In the genomic region with DNA sequence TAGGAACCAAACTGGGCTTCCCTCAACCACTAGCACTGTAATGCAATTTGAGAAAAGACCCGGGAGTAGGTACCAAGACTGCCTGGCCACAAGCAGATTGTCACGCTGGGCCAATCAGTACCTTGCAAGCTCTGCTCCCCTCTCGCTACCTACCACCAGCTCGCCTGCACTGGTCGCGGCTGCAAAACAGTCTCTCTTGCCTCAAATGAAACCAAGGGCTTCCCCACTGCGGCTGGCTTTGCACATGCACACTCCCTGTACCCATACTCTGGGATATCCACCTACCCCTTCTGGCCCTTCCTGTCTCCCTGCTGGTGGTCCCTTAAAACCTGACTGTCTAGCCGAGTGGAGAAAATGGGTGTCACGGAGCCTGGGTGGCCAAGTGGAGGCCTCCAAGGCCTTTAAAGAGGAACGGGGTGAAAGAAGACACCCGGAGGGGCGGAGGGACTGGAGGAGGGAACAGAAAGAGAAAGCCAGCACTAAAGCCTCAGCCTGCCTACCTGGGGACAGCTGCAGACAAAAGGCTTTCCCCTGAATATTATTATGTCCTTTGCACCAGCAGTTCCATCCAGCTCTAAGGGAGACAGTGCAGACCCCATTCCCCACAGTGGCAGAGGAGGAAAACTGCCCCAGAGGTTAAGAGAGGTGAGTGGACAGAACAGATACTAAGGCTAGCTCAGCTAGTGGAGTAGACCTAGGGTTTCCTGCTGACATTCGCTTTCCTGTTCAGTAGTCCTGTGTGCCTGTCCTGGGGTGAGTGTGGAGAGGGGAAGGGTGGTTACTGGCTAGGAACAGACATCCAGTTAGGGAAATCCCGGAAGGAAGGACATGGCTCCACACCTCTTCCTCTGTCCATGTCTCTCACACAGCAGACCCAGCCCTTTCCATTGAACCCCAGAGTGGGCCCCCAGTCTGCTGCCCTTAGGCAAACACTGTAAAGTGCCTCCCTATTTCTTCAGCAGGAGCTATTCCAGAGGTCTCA, we compare ENCODE assay signal across 10 mouse cellular contexts. TPM values are rescaled to one million over a fixed set of nuclear protein-coding genes. Genes with fewer than 3 reads are reported as not detected.
DNase-seq lines count a peak whose midpoint lies in the region; ATAC-seq and TF ChIP-seq lines count a peak whose summit lies in the region.
"Had no signal": no experiment of that assay in that cellular context is flagged by ENCODE, and none has a peak within 500 bp of the region (broad histone marks: within the 10 kb centered on the region; RNA-seq: fewer than 3 reads in every experiment).

No protein-coding gene starts in this region.

- 0 out of 2 replicates have a peak overlapping the region, but pooled peaks have one; percentile 9 for H3K27ac ChIP-seq in kidney, embryonic 15.5 days
- H3K27ac ChIP-seq in kidney, adult 2 months (ENCODE audit: insufficient read depth, low read depth, low read length): no peak overlapping the region

- peak; percentile 19 for DNase-seq in embryo, embryonic 9.5 days (ENCODE audit: extremely low spot score)
- no peak for DNase-seq in embryo, embryonic 11 days
- DNase-seq in kidney, adult 2 months: no peak
- peak; percentile 26 for DNase-seq in thymus, postnatal 25 days
- no peak for DNase-seq in thymus, postnatal 10 days (ENCODE audit: low spot score in 2 of 2)
- no peak for DNase-seq in layer of hippocampus, adult 11-12 months (ENCODE audit: low spot score)
- DNase-seq in ovary, adult 18-20 months (ENCODE audit: low spot score): no peak
- DNase-seq: cerebellum, adult 9-11 months had no signal

- H3K4me1 ChIP-seq in kidney, embryonic 15.5 days: peaks cover 72% of the 10 kb centered on the region
- peaks cover 7% of the 10 kb centered on the region; the same call in 1 of the 2 replicates for H3K4me1 ChIP-seq in kidney, adult 2 months (ENCODE audit: control insufficient read depth, insufficient read depth, low read length)

- no peak for TF ChIP-seq POLR2A in kidney, adult 2 months (IDR thresholded peaks at IDR 0.05; ENCODE audit: low read depth, low read length)

- peaks cover 96% of the 10 kb centered on the region for H3K27me3 ChIP-seq in kidney, embryonic 15.5 days
- no peaks in the 10 kb centered on the region for H3K27me3 ChIP-seq in kidney, adult 2 months (replicated peaks; ENCODE audit: control insufficient read depth, insufficient read depth, low read length)

- no peak for TF ChIP-seq CTCF in kidney, adult 2 months (conservative IDR thresholded peaks at IDR 0.05; ENCODE audit: insufficient read depth, insufficient read length, low read depth, low read length)

- 0 out of 2 replicates have a peak overlapping the region, but pooled peaks have one; percentile 12 for H3K4me2 ChIP-seq in kidney, embryonic 15.5 days

- no peak overlapping the region for H3K9ac ChIP-seq in kidney, embryonic 15.5 days

- 24% methylated on average over 14 of the region's 14 CpGs for WGBS in kidney, embryonic 15.5 days
- 73% methylated on average over 14 of the region's 14 CpGs for WGBS in kidney, adult 2 months

- H3K9me3 ChIP-seq in kidney, embryonic 15.5 days (replicated peaks): no peaks in the 10 kb centered on the region

- no peak overlapping the region for H3K4me3 ChIP-seq in kidney, embryonic 15.5 days (replicated peaks)
- H3K4me3 ChIP-seq in kidney, adult 2 months (ENCODE audit: insufficient read depth, low read depth, low read length): no peak overlapping the region
- H3K4me3 ChIP-seq: erythroblast, embryonic 14.5 days had no signal

- ATAC-seq in kidney, embryonic 15.5 days (replicated peaks; ENCODE audit: low FRiP score): no peak

- no peaks in the 10 kb centered on the region for H3K36me3 ChIP-seq in kidney, embryonic 15.5 days
- no peaks in the 10 kb centered on the region for H3K36me3 ChIP-seq in kidney, adult 2 months (ENCODE audit: control insufficient read depth, insufficient read depth, low read length)

RNA-seq across cellular contexts. Expression of gene Bcor, which starts 30.0 kb away (rescaled TPM):
- polyA plus RNA-seq in kidney, embryonic 15.5 days (2015; fragmentation: Nextera tagmentation; extraction: Ambion mirVana): 18.8 and 19.3 TPM in 2 replicates
- 5.7 and 6.4 TPM in 2 replicates for polyA plus RNA-seq in kidney, adult 2 months (2012; rRNA removed)

Comparison
In these comparisons a context has a peak if more than half of its experiments do, and no peak if none do; other contexts are left out.
1. DNase-seq: peak in embryo, embryonic 9.5 days (single experiment) and thymus, postnatal 25 days (single experiment); none in embryo, embryonic 11 days (single experiment), kidney, adult 2 months (single experiment), thymus, postnatal 10 days (0 of 2), layer of hippocampus, adult 11-12 months (single experiment) and ovary, adult 18-20 months (single experiment).